Mouse (Mus musculus) limb, embryonic 15.5 days (tissue): ENCODE data around the gene Klhl29. TPM values are rescaled to one million over a fixed set of nuclear protein-coding genes. Genes with fewer than 3 reads are reported as not detected.

Experiments used
- ATAC-seq: fragments of 200-750 bp; cut with Nextera tagmentation; 2 replicates; pipeline ENCODE4 v1.8.0; 2017; ENCODE audit warnings: low read depth, moderate TSS enrichment; ENCODE audit not compliant: insufficient number of reproducible peaks, low FRiP score, low TSS enrichment
- H3K27ac ChIP-seq: fragments of 300-500 bp; sonication (generic); 2 replicates; pipeline ENCODE4 v1.5.1; 2015; ENCODE audit warnings: moderate library complexity, mild to moderate bottlenecking, inconsistent platforms
- H3K27me3 ChIP-seq: fragments of 300-500 bp; sonication (generic); 2 replicates; pipeline ENCODE4 v1.6.1; 2015; ENCODE audit warnings: inconsistent platforms
- H3K36me3 ChIP-seq: fragments of 300-500 bp; sonication (generic); 2 replicates; pipeline ENCODE4 v1.6.1; 2015; ENCODE audit warnings: inconsistent platforms
- H3K4me1 ChIP-seq: fragments of 300-500 bp; sonication (generic); 2 replicates; pipeline ENCODE4 v1.6.1; 2015; ENCODE audit warnings: inconsistent platforms
- H3K4me2 ChIP-seq: fragments of 300-500 bp; sonication (generic); 2 replicates; pipeline ENCODE4 v1.6.1; 2015; ENCODE audit warnings: mild to moderate bottlenecking, inconsistent platforms
- H3K4me3 ChIP-seq: fragments of 300-500 bp; sonication (generic); 2 replicates; pipeline ENCODE4 v1.5.1; 2015; ENCODE audit warnings: mild to moderate bottlenecking, inconsistent platforms
- H3K9ac ChIP-seq: fragments of 300-500 bp; sonication (generic); 2 replicates; pipeline ENCODE4 v1.6.1; 2015; ENCODE audit warnings: inconsistent platforms
- H3K9me3 ChIP-seq: fragments of 300-500 bp; sonication (generic); 2 replicates; pipeline ENCODE4 v1.6.1; 2016; ENCODE audit warnings: inconsistent platforms
- WGBS: fragments of 180-500 bp; shearing (Covaris S2); methylation state at CpG from one replicate; pipeline ENCODE4 v1.1.7; 2015; 5-methylcytosine and 5-hydroxymethylcytosine counted together
- polyA plus RNA-seq: library from polyadenylated mRNA; unstranded; fragments of >200 nt; fragmentation: Nextera tagmentation; extraction: Ambion mirVana; gene quantifications from 2 replicates; pipeline ENCODE4 v1.2.1, GENCODE M21; 2015

Gene Klhl29
- polyA plus RNA-seq, 1 experiment from 2014 or later: 2.2 TPM

DNA sequence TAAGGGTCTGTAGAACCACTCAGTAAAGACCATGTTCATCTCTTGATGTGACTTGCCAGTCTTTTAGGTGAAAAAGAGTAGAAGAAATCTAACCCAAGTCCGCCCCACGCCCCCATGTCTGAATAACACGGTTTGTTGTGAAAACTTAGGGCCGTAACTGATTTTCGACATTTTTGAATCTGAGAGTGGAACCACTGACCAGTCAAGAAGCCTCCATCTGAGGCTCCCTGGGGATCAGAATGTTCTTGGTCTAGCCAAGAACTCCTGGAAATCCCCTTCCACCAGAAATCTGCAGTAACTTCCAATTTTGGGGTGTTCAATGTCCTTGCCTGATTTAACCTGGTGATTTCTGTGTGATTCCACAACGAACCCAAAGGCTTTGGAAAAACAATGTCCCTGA is 189.9 kb downstream of the Klhl29 start:
- Histone ChIP-seq H3K27me3 (no peaks in the 10 kb centered on the region), H3K9me3 (no peaks in the 10 kb centered on the region), H3K4me1 (peaks cover 60% of the 10 kb centered on the region), H3K4me3 (no peak overlapping the region), H3K27ac (no peak overlapping the region), H3K4me2 (no peak overlapping the region), H3K36me3 (0 out of 2 replicates have a peak, but pooled peaks cover 2% of the 10 kb centered on the region), H3K9ac (no peak overlapping the region)
- 90% methylated on average over 6 of the region's 6 CpGs for WGBS
- no peak for ATAC-seq

DNA sequence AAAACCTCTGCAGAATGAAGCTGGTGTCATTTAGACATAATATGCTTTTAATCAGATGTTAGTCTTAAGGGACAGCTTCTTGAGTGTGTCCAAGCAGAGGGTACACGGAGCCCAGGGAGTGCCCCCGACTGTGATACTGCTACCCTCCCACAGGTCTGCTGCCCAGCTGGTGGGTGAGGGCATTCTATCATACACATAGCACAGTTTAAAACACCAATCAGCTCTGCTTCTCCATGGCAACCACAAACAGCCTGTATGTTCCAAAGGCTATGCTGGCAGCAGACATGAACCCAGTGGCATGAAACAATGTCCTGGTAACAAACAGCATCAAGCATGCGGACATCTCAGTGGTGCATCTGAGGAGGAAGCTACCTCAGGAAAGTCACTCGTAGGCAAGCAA is 192.9 kb downstream of the Klhl29 start:
- H3K4me3 ChIP-seq: no peak overlapping the region
- peaks cover 31% of the 10 kb centered on the region for H3K4me1 ChIP-seq
- 0 out of 2 replicates have a peak, but pooled peaks cover 3% of the 10 kb centered on the region for H3K36me3 ChIP-seq
- no peak overlapping the region for H3K4me2 ChIP-seq
- H3K27me3 ChIP-seq: no peaks in the 10 kb centered on the region
- no peak for ATAC-seq
- no peak overlapping the region for H3K9ac ChIP-seq
- 81% methylated on average over 4 of the region's 4 CpGs for WGBS
- H3K27ac ChIP-seq: no peak overlapping the region
- no peaks in the 10 kb centered on the region for H3K9me3 ChIP-seq

DNA sequence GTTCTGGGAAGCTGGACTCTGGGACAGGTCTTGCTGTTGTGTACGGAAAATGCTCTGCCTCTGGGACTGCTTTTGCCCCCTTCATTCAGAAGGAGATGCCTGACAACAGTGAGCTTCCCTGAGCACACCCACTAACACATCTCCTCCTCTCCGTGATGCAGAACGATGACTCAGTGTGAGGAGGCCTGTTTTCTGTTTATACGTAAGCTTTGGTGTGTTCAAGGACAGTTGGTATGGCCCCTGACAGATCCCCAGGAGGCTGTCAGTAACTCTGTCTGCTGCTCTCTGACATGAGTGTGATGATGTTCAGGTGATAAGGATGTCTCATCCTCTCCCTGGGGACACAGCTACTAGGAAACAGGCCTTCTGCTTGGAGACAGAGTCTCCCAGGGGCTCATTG is 193.3 kb downstream of the Klhl29 start:
- Histone ChIP-seq H3K4me2 (no peak overlapping the region), H3K4me3 (no peak overlapping the region), H3K27ac (no peak overlapping the region), H3K4me1 (peaks cover 31% of the 10 kb centered on the region), H3K27me3 (no peaks in the 10 kb centered on the region), H3K9ac (no peak overlapping the region), H3K9me3 (no peaks in the 10 kb centered on the region), H3K36me3 (0 out of 2 replicates have a peak, but pooled peaks cover 3% of the 10 kb centered on the region)
- WGBS: 72% methylated on average over 4 of the region's 4 CpGs
- ATAC-seq: no peak

DNA sequence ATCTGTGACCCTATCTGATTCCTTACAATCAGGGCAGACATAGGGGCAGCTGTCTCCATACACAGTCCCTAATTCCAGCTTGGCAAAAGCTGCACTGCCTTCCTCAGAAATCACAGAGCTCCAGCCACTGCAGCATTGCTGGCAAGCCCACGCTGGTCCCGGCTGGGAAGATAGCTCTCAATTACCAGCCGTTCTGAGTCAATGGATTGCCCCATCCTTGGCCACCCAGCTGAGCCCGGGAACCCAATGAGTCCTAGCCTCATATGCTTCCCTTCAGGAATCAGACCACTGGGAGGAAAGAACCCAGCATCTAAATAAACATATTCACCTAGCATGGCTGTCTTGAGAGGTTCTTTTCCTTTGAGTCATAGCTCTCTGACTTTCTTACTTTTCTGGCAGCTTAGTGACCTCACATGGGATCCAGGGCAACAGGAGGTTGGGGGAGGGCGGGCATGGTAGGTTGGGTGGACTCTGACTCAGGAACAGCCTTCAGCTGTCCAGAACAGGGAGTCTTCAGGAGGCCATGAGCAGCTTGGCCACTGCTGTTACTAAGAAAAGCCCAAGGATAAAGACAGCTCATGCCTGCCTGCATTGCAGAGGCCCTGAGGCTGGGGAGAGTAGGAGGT is 198.7 kb downstream of the Klhl29 start:
- WGBS: 57% methylated on average over 5 of the region's 5 CpGs
- Histone ChIP-seq H3K27ac (no peak overlapping the region), H3K4me2 (no peak overlapping the region)

DNA sequence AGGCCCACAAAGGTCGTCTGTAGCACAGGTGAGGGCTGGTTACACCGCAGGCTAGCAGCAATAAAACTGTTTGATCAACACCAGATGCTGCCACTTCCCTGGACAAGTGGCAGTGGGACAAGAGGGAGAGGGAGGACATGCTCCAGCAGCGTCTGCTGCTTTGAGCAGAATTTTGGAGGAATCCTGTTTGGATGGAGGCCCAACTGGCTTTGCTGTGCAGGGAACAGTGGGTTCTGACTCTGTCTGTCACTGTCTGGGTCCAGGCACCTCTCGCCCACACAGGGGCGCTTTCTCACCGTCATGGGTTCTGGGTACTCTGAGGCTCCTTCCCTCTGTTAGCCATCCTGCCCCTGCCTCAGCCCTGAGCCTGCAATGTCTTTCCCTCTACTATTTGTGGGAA is 209.3 kb downstream of the Klhl29 start:
- peaks cover 11% of the 10 kb centered on the region for H3K4me1 ChIP-seq
- no peaks in the 10 kb centered on the region for H3K36me3 ChIP-seq
- no peaks in the 10 kb centered on the region for H3K27me3 ChIP-seq
- ATAC-seq: no peak
- no peak overlapping the region for H3K4me3 ChIP-seq
- H3K9me3 ChIP-seq: no peaks in the 10 kb centered on the region
- no peak overlapping the region for H3K4me2 ChIP-seq
- H3K27ac ChIP-seq: no peak overlapping the region
- H3K9ac ChIP-seq: no peak overlapping the region
- WGBS: 26% methylated on average over 6 of the region's 6 CpGs

More for the DNA sequence above, 198.7 kb downstream of the Klhl29 start:
- Histone ChIP-seq H3K4me3 (no peak overlapping the region), H3K4me1 (0 out of 2 replicates have a peak, but pooled peaks cover 12% of the 10 kb centered on the region), H3K9me3 (no peaks in the 10 kb centered on the region), H3K9ac (no peak overlapping the region), H3K36me3 (0 out of 2 replicates have a peak, but pooled peaks cover 3% of the 10 kb centered on the region), H3K27me3 (no peaks in the 10 kb centered on the region)
- 0 out of 2 replicates have a peak, but pooled peaks have one; percentile 42 for ATAC-seq

DNA sequence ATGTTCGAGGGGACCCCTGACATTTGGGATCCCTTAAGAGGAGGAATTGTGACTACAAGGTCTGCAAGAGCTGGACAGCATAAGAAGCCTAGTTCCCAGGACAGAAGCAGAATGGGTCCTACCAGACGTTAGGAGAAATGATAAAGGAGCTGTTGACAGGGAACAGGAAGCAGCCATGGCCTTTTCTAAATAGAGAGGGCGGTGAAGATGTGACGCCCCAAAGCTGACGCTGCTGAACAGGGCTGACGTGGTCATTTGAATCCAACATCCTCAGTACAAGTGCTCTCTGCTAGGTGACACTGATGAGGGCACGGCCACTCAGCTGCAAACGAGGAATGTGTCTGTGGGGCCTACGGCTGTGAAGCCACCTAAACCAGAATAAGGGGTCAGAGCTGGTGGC is 210.1 kb downstream of the Klhl29 start:
- Histone ChIP-seq H3K27me3 (no peaks in the 10 kb centered on the region), H3K4me1 (peaks cover 11% of the 10 kb centered on the region), H3K27ac (no peak overlapping the region), H3K4me3 (no peak overlapping the region), H3K36me3 (no peaks in the 10 kb centered on the region), H3K9ac (no peak overlapping the region), H3K4me2 (no peak overlapping the region), H3K9me3 (no peaks in the 10 kb centered on the region)
- ATAC-seq: no peak
- 61% methylated on average over 9 of the region's 9 CpGs for WGBS

DNA sequence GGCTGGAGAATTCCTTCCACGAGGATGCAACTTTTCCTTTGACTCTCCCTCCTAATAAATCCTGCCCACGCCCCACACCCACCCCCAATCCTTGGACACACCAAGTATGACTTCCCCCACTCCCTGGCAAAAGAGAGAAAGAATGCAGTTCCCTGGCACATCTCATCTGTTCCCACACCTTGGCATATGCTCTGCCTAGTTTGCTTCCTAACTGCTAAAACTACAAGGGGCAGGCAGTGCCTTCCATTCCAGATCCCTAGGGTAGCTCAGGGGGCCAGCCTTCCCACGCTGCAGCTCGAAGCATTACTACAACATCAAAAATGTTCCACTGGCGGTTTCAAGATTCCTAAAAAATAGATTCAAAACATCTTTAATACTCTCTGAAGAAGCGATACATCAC is 212.8 kb downstream of the Klhl29 start:
- WGBS: 58% methylated on average over 6 of the region's 6 CpGs
- no peak overlapping the region for H3K9ac ChIP-seq
- H3K27me3 ChIP-seq: no peaks in the 10 kb centered on the region
- H3K4me2 ChIP-seq: no peak overlapping the region
- H3K27ac ChIP-seq: peak overlapping the region; percentile 69
- no peak; the same call in 1 of the 2 replicates for ATAC-seq
- H3K4me1 ChIP-seq: peaks cover 12% of the 10 kb centered on the region
- H3K4me3 ChIP-seq: no peak overlapping the region
- H3K36me3 ChIP-seq: no peaks in the 10 kb centered on the region
- no peaks in the 10 kb centered on the region for H3K9me3 ChIP-seq

DNA sequence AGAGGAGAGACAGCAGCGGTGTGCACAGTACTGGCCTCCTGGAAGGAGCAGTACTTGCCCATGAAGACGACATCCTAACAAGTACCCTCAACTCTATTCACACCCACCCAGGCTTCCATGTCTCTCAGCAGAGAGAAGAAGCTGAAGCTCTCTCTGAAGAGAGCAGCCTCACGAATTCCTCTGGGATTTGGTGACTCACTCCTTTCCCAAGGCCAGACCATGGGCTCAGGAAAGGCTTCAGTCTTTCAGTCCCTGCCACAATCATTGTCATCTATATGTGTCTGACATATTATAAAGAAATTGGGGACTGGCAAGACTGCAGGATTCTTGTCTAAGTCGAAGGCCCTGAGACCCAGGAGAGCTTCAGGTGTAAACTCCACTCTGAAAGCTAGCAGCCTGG is 213.9 kb downstream of the Klhl29 start:
- no peak overlapping the region for H3K4me2 ChIP-seq
- H3K27ac ChIP-seq: no peak overlapping the region
- no peaks in the 10 kb centered on the region for H3K9me3 ChIP-seq
- H3K4me1 ChIP-seq: peaks cover 19% of the 10 kb centered on the region
- H3K36me3 ChIP-seq: no peaks in the 10 kb centered on the region
- H3K9ac ChIP-seq: no peak overlapping the region
- H3K27me3 ChIP-seq: no peaks in the 10 kb centered on the region
- no peak for ATAC-seq
- 84% methylated on average over 4 of the region's 4 CpGs for WGBS
- no peak overlapping the region for H3K4me3 ChIP-seq

DNA sequence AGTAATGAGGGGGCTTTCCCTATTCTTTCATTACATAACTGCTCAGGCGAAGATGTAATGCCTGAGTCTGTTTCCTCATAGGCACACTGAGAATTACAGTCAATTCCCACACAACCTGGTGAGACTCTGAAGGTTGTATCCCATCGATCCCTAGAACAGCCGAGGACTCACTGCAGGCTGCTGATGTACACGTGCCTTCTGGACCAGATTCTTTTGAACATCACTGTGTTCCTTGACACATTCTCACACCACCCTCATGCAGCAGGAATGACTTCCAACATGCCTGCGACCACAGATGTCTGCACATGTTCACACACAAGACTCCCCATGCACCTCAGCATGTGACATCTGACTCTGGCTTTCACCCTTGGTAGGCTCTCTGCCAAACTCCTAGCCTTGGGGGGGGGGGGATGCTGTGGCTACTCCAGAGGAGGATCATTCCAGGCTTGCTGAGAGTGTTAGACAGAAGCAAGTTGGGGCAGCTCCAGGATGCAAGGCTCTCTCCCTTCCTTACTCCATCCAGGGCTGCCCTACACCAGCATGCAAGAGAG is 217.5 kb downstream of the Klhl29 start:
- H3K9ac ChIP-seq: no peak overlapping the region
- no peak overlapping the region for H3K4me3 ChIP-seq
- H3K9me3 ChIP-seq: no peaks in the 10 kb centered on the region
- H3K4me2 ChIP-seq: no peak overlapping the region
- H3K36me3 ChIP-seq: no peaks in the 10 kb centered on the region
- no peak for ATAC-seq
- H3K4me1 ChIP-seq: peaks cover 19% of the 10 kb centered on the region
- no peaks in the 10 kb centered on the region for H3K27me3 ChIP-seq
- 69% methylated on average over 5 of the region's 5 CpGs for WGBS
- no peak overlapping the region for H3K27ac ChIP-seq

DNA sequence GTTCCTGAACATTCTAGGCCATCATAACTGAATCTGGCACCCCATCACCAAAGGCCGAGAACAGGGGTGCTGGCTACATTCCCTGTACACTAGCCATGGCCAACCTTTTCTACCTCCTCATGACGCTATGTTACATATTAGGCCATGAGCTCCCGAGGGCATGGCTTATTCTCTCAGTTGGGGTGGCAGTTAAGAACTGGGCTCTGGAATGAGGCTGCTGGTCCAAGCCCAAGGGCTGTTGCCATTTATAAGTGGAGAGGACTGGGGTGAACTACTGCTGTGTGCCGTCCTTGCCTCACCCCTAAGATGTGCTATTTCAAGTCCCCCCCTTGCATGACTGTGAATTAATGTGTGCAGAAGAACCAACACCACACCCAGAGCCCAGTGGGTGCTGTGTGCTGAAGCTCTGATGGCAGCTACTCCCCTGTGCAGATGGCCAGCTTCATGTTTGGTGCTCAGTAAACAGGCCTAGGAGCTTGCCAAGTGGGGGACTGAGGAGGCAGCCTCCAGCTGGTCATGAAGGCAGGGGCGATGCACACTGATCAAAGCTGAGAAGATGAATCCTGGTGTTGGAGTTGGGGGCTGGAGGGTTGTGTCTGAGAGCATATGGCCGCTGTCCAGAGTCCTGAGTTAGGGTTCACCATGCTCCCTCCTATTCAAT is 218.3 kb downstream of the Klhl29 start:
- H3K27ac ChIP-seq: no peak overlapping the region
- no peaks in the 10 kb centered on the region for H3K36me3 ChIP-seq
- H3K4me1 ChIP-seq: peaks cover 18% of the 10 kb centered on the region
- no peak overlapping the region for H3K9ac ChIP-seq
- H3K4me3 ChIP-seq: no peak overlapping the region
- ATAC-seq: no peak
- WGBS: 63% methylated on average over 6 of the region's 6 CpGs
- no peaks in the 10 kb centered on the region for H3K9me3 ChIP-seq
- H3K27me3 ChIP-seq: no peaks in the 10 kb centered on the region
- no peak overlapping the region for H3K4me2 ChIP-seq

DNA sequence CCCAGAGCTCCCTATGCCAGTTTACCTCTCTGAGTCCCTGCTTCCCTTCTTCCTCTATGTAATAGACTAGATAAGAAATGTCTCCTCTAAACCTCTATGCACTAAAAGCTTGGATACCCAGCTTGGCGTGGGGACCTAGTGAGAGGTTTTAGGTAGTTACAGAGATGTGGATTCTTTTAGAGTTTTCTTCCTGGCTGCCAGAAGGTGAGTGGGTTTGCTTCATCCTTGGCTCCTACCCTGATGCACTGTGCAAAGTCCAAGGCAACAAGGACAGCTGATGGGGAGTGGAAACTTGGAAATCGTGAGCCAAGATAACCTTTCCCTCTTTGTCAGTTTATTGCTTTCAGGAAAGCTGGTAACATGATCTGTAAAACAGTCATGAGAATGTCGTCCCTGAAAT is 220.3 kb downstream of the Klhl29 start:
- no peak overlapping the region for H3K4me3 ChIP-seq
- 61% methylated on average over 3 of the region's 3 CpGs for WGBS
- H3K4me2 ChIP-seq: no peak overlapping the region
- no peaks in the 10 kb centered on the region for H3K27me3 ChIP-seq
- no peak overlapping the region for H3K9ac ChIP-seq
- no peak for ATAC-seq
- no peaks in the 10 kb centered on the region for H3K36me3 ChIP-seq
- no peak overlapping the region for H3K27ac ChIP-seq
- peaks cover 26% of the 10 kb centered on the region for H3K4me1 ChIP-seq
- no peaks in the 10 kb centered on the region for H3K9me3 ChIP-seq

DNA sequence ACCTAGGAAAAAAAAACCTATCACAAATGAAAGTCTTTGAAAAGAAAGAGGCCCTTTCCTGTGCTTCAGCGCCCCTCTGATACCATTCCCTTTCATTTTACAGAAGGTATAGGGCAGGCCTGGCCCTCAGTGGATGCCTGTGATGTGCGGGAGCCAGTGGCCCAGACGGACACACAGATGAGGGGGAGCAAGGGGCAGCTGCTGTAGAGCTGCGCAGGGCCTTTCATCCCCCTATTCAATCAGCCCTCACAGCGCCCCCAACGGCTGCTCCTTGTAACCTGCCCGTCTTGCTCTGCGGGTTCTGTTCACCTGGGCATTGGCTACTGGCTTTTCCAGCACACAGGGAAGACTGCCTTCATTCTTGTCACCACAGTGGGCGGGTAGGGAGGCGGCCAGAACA is 223.6 kb downstream of the Klhl29 start:
- Histone ChIP-seq H3K27me3 (no peaks in the 10 kb centered on the region), H3K9me3 (no peaks in the 10 kb centered on the region), H3K27ac (no peak overlapping the region), H3K4me2 (no peak overlapping the region), H3K9ac (no peak overlapping the region), H3K4me3 (no peak overlapping the region), H3K4me1 (peaks cover 19% of the 10 kb centered on the region), H3K36me3 (no peaks in the 10 kb centered on the region)
- ATAC-seq: no peak
- WGBS: 22% methylated on average over 10 of the region's 10 CpGs
